Mouse (Mus musculus): ENCODE results near the gene Sema4b. TPM values are rescaled to one million over a fixed set of nuclear protein-coding genes. Genes with fewer than 3 reads are reported as not detected.

The Sema4b gene
- polyA plus RNA-seq, 1 experiment from 2014 or later = 9.9 TPM

GRCm38 (mm10) chr7:80273456-80273855, 86.8 kb downstream of the Sema4b start:
- H3K36me3 ChIP-seq = peaks cover 66% of the 10 kb centered on the region
- H3K9me3 ChIP-seq = peaks cover 14% of the 10 kb centered on the region
- no peaks in the 10 kb centered on the region for H3K27me3 ChIP-seq (replicated peaks)
- 83% methylated on average over 2 of the region's 2 CpGs for WGBS
- no peak overlapping the region for H3K27ac ChIP-seq (replicated peaks)
- no peak for ATAC-seq (ENCODE audit: extremely low read depth, insufficient number of reproducible peaks, low FRiP score, low TSS enrichment)
- no peak overlapping the region for H3K9ac ChIP-seq
- H3K4me2 ChIP-seq = no peak overlapping the region
- peaks cover 24% of the 10 kb centered on the region for H3K4me1 ChIP-seq
- no peak overlapping the region for H3K4me3 ChIP-seq

Other genes starting within 250 kb of the Sema4b start
- gene Zfp710, start 162.0 kb upstream of the Sema4b start, polyA plus RNA-seq (2015; fragmentation: Nextera tagmentation; extraction: Ambion mirVana) = 11.6 and 12.1 TPM in 2 replicates
- 1,911 and 2,152 TPM in 2 replicates for gene Idh2, start 71.4 kb upstream of the Sema4b start, polyA plus RNA-seq (2015; fragmentation: Nextera tagmentation; extraction: Ambion mirVana)
- 54.2 and 57.9 TPM in 2 replicates for gene Cib1, start 46.0 kb downstream of the Sema4b start, polyA plus RNA-seq (2015; fragmentation: Nextera tagmentation; extraction: Ambion mirVana)
- 3.3 and 3.7 TPM in 2 replicates for gene Gdpgp1, start 46.0 kb downstream of the Sema4b start, polyA plus RNA-seq (2015; fragmentation: Nextera tagmentation; extraction: Ambion mirVana)
- 0.62 and 0.82 TPM in 2 replicates for gene Ttll13, start 59.5 kb downstream of the Sema4b start, polyA plus RNA-seq (2015; fragmentation: Nextera tagmentation; extraction: Ambion mirVana)
- 37.0 and 37.9 TPM in 2 replicates for gene Ngrn, start 74.4 kb downstream of the Sema4b start, polyA plus RNA-seq (2015; fragmentation: Nextera tagmentation; extraction: Ambion mirVana)
- 9.6 and 11.1 TPM in 2 replicates for gene Vps33b, start 82.8 kb downstream of the Sema4b start, polyA plus RNA-seq (2015; fragmentation: Nextera tagmentation; extraction: Ambion mirVana)
- 121 and 133 TPM in 2 replicates for gene Prc1, start 107.6 kb downstream of the Sema4b start, polyA plus RNA-seq (2015; fragmentation: Nextera tagmentation; extraction: Ambion mirVana)
- 7.3 and 7.8 TPM in 2 replicates for gene Rccd1, start 137.6 kb downstream of the Sema4b start, polyA plus RNA-seq (2015; fragmentation: Nextera tagmentation; extraction: Ambion mirVana)
- gene Unc45a, start 154.2 kb downstream of the Sema4b start, polyA plus RNA-seq (2015; fragmentation: Nextera tagmentation; extraction: Ambion mirVana) = 18.2 and 20.1 TPM in 2 replicates
- gene Hddc3, start 156.3 kb downstream of the Sema4b start, polyA plus RNA-seq (2015; fragmentation: Nextera tagmentation; extraction: Ambion mirVana) = 14.5 and 16.5 TPM in 2 replicates
- 15.0 and 19.3 TPM in 2 replicates for gene Man2a2, start 184.5 kb downstream of the Sema4b start, polyA plus RNA-seq (2015; fragmentation: Nextera tagmentation; extraction: Ambion mirVana)
- gene Fes, start 201.1 kb downstream of the Sema4b start, polyA plus RNA-seq (2015; fragmentation: Nextera tagmentation; extraction: Ambion mirVana) = 10.7 and 10.8 TPM in 2 replicates
- 14.2 and 14.8 TPM in 2 replicates for gene Furin, start 218.6 kb downstream of the Sema4b start, polyA plus RNA-seq (2015; fragmentation: Nextera tagmentation; extraction: Ambion mirVana)

All from heart, embryonic 13.5 days (tissue).